Mouse (Mus musculus) ES-E14 (cell line): ENCODE results near the gene Usp48.

ENCODE experiments used
- CHD2 ChIP-seq: IDR thresholded peaks from 2 replicates; pipeline ENCODE4 v1.6.1; 2014; ENCODE audit warnings: mild to moderate bottlenecking, low read depth, low read length, inconsistent platforms
- ZNF384 ChIP-seq: IDR thresholded peaks from 2 replicates; pipeline ENCODE4 v1.6.1; 2012; ENCODE audit warnings: low read depth, low read length, inconsistent platforms

DNA sequence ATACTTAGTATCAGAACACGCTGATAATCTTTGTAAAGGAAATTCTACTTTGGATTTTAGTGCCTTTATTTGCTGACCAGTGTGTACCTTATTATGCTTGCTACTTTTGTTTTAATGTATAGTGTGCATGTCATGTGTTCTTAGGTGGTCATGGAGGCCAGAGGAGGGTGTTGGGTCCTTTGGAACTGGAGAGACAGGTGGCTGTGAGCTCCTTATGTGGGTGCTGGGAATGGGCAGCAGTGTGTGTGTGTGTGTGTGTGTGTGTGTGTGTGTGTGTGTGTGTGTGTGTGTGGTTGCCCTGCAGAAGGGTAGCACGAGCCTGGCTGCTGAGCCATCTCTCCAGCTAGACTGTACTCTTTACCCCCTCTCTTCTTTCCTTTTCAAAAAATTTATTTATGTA lies 13.5 kb downstream of the Usp48 start:
- no peak for TF ChIP-seq CHD2
- no peak for TF ChIP-seq ZNF384
